ENCODE assay signal across 8 mouse cellular contexts in genomic region chr11:17460024-17460919, GRCm38 (mm10).
DNase-seq lines count a peak whose midpoint lies in the region; ATAC-seq and TF ChIP-seq lines count a peak whose summit lies in the region.

No protein-coding gene starts in this region.

- H3K9ac ChIP-seq in forebrain, embryonic 15.5 days (replicated peaks) = no peak overlapping the region
- no peak overlapping the region for H3K9ac ChIP-seq in intestine, embryonic 14.5 days (ENCODE audit: low read length)
- H3K9ac ChIP-seq in lung, embryonic 14.5 days = no peak overlapping the region
- H3K9ac ChIP-seq in stomach, embryonic 14.5 days (replicated peaks; ENCODE audit: low read depth, low read length) = no peak overlapping the region

- no peaks in the 10 kb centered on the region for H3K36me3 ChIP-seq in kidney, adult 2 months (ENCODE audit: control insufficient read depth, insufficient read depth, low read length)
- H3K36me3 ChIP-seq in forebrain, embryonic 15.5 days = no peaks in the 10 kb centered on the region
- no peaks in the 10 kb centered on the region for H3K36me3 ChIP-seq in intestine, embryonic 14.5 days (ENCODE audit: control insufficient read depth, insufficient read depth, low read length)
- H3K36me3 ChIP-seq in lung, embryonic 14.5 days (ENCODE audit: insufficient read depth) = no peaks in the 10 kb centered on the region
- H3K36me3 ChIP-seq in stomach, embryonic 14.5 days (ENCODE audit: control insufficient read depth, insufficient read depth, low read length) = no peaks in the 10 kb centered on the region

- no peaks in the 10 kb centered on the region for H3K27me3 ChIP-seq in kidney, adult 2 months (replicated peaks; ENCODE audit: control insufficient read depth, insufficient read depth, low read length)
- peaks cover 76% of the 10 kb centered on the region for H3K27me3 ChIP-seq in forebrain, embryonic 15.5 days
- H3K27me3 ChIP-seq in intestine, embryonic 14.5 days (replicated peaks; ENCODE audit: control insufficient read depth, insufficient read depth, low read length) = no peaks in the 10 kb centered on the region
- H3K27me3 ChIP-seq in lung, embryonic 14.5 days (ENCODE audit: insufficient read depth, low read length) = no peaks in the 10 kb centered on the region
- no peaks in the 10 kb centered on the region for H3K27me3 ChIP-seq in stomach, embryonic 14.5 days (ENCODE audit: control insufficient read depth, insufficient read depth, low read length)

- H3K4me2 ChIP-seq in forebrain, embryonic 15.5 days (replicated peaks) = peak overlapping the region; percentile 42
- H3K4me2 ChIP-seq in intestine, embryonic 14.5 days (ENCODE audit: low read length) = peak overlapping the region; percentile 45
- peak overlapping the region; percentile 54 for H3K4me2 ChIP-seq in lung, embryonic 14.5 days
- peak overlapping the region; percentile 23 for H3K4me2 ChIP-seq in stomach, embryonic 14.5 days (replicated peaks; ENCODE audit: low read depth, low read length)

- ATAC-seq in forebrain, embryonic 15.5 days (replicated peaks) = peak; percentile 74
- peak; percentile 40; the same call in 1 of the 2 replicates for ATAC-seq in intestine, embryonic 14.5 days (replicated peaks; ENCODE audit: low FRiP score, low TSS enrichment, low read depth)
- peak; percentile 86 for ATAC-seq in lung, embryonic 14.5 days (ENCODE audit: insufficient read depth)
- peak; percentile 33; the same call in 1 of the 2 replicates for ATAC-seq in stomach, embryonic 14.5 days (ENCODE audit: insufficient number of reproducible peaks, insufficient read depth, low FRiP score, low read depth)
- no peak for ATAC-seq in monocyte, adult 5-6 weeks (replicated peaks; ENCODE audit: insufficient number of reproducible peaks, low FRiP score, low TSS enrichment, poor library complexity, severe bottlenecking)

- H3K4me3 ChIP-seq in kidney, adult 2 months (ENCODE audit: insufficient read depth, low read depth, low read length) = no peak overlapping the region
- no peak overlapping the region for H3K4me3 ChIP-seq in forebrain, embryonic 15.5 days
- H3K4me3 ChIP-seq in intestine, embryonic 14.5 days (ENCODE audit: low read depth, low read length) = no peak overlapping the region
- H3K4me3 ChIP-seq in lung, embryonic 14.5 days (ENCODE audit: low read depth, low read length) = peak overlapping the region; percentile 14; the same call in 1 of the 2 replicates
- no peak overlapping the region for H3K4me3 ChIP-seq in stomach, embryonic 14.5 days (ENCODE audit: low read depth, low read length)

- H3K9me3 ChIP-seq in forebrain, embryonic 15.5 days = no peaks in the 10 kb centered on the region
- H3K9me3 ChIP-seq in intestine, embryonic 14.5 days (ENCODE audit: control insufficient read depth, low read length) = no peaks in the 10 kb centered on the region
- no peaks in the 10 kb centered on the region for H3K9me3 ChIP-seq in lung, embryonic 14.5 days (ENCODE audit: low read depth, low read length)
- no peaks in the 10 kb centered on the region for H3K9me3 ChIP-seq in stomach, embryonic 14.5 days (ENCODE audit: control insufficient read depth, low read depth, low read length)

- no peak overlapping the region for H3K27ac ChIP-seq in kidney, adult 2 months (ENCODE audit: insufficient read depth, low read depth, low read length)
- H3K27ac ChIP-seq in forebrain, embryonic 15.5 days (replicated peaks) = no peak overlapping the region
- peak overlapping the region; percentile 73 for H3K27ac ChIP-seq in intestine, embryonic 14.5 days (ENCODE audit: low read depth)
- H3K27ac ChIP-seq in lung, embryonic 14.5 days (ENCODE audit: low read depth) = peak overlapping the region; percentile 86
- peak overlapping the region; percentile 41 for H3K27ac ChIP-seq in stomach, embryonic 14.5 days (ENCODE audit: low read length)

- no peaks in the 10 kb centered on the region for H3K4me1 ChIP-seq in kidney, adult 2 months (ENCODE audit: control insufficient read depth, insufficient read depth, low read length)
- H3K4me1 ChIP-seq in forebrain, embryonic 15.5 days = peaks cover 11% of the 10 kb centered on the region
- H3K4me1 ChIP-seq in intestine, embryonic 14.5 days (replicated peaks; ENCODE audit: control insufficient read depth, insufficient read depth, low read length) = no peaks in the 10 kb centered on the region
- H3K4me1 ChIP-seq in lung, embryonic 14.5 days (ENCODE audit: insufficient read depth) = no peaks in the 10 kb centered on the region
- peaks cover 7% of the 10 kb centered on the region; the same call in 1 of the 2 replicates for H3K4me1 ChIP-seq in stomach, embryonic 14.5 days (ENCODE audit: control insufficient read depth, insufficient read depth, low read length)

- WGBS in kidney, adult 2 months = 21% methylated on average over 11 of the region's 11 CpGs
- 2% methylated on average over 11 of the region's 11 CpGs for WGBS in forebrain, embryonic 15.5 days
- WGBS in intestine, embryonic 14.5 days = 17% methylated on average over 11 of the region's 11 CpGs
- WGBS in lung, embryonic 14.5 days = 12% methylated on average over 11 of the region's 11 CpGs
- 11% methylated on average over 11 of the region's 11 CpGs for WGBS in stomach, embryonic 14.5 days

- DNase-seq in kidney, adult 2 months = peak; percentile 41
- DNase-seq in kidney, adult 18-20 months = no peak
- peak; percentile 5 for DNase-seq in cerebellum, adult 11 months
- DNase-seq in intestine, embryonic 14.5 days (ENCODE audit: low spot score) = peak; percentile 66
- peak; percentile 88 for DNase-seq in lung, embryonic 14.5 days

- no peak for TF ChIP-seq POLR2A in kidney, adult 2 months (IDR thresholded peaks at IDR 0.05; ENCODE audit: low read depth, low read length)

- TF ChIP-seq CTCF in kidney, adult 2 months (conservative IDR thresholded peaks at IDR 0.05; ENCODE audit: insufficient read depth, insufficient read length, low read depth, low read length) = no peak
- TF ChIP-seq CTCF in lung, embryonic 14.5 days (IDR thresholded peaks at IDR 0.05; ENCODE audit: low read depth) = peak; percentile 70

Comparison
In these comparisons a context has a peak if more than half of its experiments do, and no peak if none do; other contexts are left out.
1. H3K27ac ChIP-seq: peak in intestine, embryonic 14.5 days (single experiment), lung, embryonic 14.5 days (single experiment) and stomach, embryonic 14.5 days (single experiment); none in kidney, adult 2 months (single experiment) and forebrain, embryonic 15.5 days (single experiment).
2. Peak in every context shown above with its lines, with median percentiles within 50 percentile points of each other: H3K4me2 ChIP-seq.